Mouse (Mus musculus): ENCODE measurements around the gene Smoc2. TPM values are rescaled to one million over a fixed set of nuclear protein-coding genes. Genes with fewer than 3 reads are reported as not detected.

Gene Smoc2
- polyA plus RNA-seq, 1 experiment from 2014 or later = 52.3 TPM

- Histone ChIP-seq H3K36me3 (ENCODE audit: control insufficient read depth, insufficient read depth, low read length) (no peaks in the 10 kb centered on the region), H3K27ac (replicated peaks in 1 of 2; ENCODE audit: control insufficient read depth in 1 of 2, insufficient read depth in 1 of 2, low read depth in 2 of 2, low read length in 2 of 2) (no peak overlapping the region), H3K4me1 (ENCODE audit: control insufficient read depth in 2 of 2, insufficient read depth in 2 of 2, low read length in 2 of 2) (peaks cover 0 to 2% of the 10 kb centered on the region in 2 experiments; a peak in 2 of 4 replicates), H3K4me3 (ENCODE audit: control insufficient read depth in 1 of 2, insufficient read depth in 1 of 2, low read depth in 1 of 2, low read length in 2 of 2) (no peak overlapping the region), H3K27me3 (ENCODE audit: control insufficient read depth, insufficient read depth, low read length) (peaks cover 20% of the 10 kb centered on the region), H3K9ac (ENCODE audit: low read length) (no peak overlapping the region), H3K9me3 (ENCODE audit: control insufficient read depth, low read length) (no peaks in the 10 kb centered on the region), H3K4me2 (ENCODE audit: low read length) (no peak overlapping the region)
- whole genome bisulfite sequencing = 65% methylated on average over 6 of the region's 6 CpGs
- ATAC-seq (ENCODE audit: insufficient number of reproducible peaks, insufficient read depth, low FRiP score, low read depth) = no peak
Observed at GRCm38 (mm10) chr17:14349086-14349814, 69.9 kb downstream of the Smoc2 start.

DNA sequence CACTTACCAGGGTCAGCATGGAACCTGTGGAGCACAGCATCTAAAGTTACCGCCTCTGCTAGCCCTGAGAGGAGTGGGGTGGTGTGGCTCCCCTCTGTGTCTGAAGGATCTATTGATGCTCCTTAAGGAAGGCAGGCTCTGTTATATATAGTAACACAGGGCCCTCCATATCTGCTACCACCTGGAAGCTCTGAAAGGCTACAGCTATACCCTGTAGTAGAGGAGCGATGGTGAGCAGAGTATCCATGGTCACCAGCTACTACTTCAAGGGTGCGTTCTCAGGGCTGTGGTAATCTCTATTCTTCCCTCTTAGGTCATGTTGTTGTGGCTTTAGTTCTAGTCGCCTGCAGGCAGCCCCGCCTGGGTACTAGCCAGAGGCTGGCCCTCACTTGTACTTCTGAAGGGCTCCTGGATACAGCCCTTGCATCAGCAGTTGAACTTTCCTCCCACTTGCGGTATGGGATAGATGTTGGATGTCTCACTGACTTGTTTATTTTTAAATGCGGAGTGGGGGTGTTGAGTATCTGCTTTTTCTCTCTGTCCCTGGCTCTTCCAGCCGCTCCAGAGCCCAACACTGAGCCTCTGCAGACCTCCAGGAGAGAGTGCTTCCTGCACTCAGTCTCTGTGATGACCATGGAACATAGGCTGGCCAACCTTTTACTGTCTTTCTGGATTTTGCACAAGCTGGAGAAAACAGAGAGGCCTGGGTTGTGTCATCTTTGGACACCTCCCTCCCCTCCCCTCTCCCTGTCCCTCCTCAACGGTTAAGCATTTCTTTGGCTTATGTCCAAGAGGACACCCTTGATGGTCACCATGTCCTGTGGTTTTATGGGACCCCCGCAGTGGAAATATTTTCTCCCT lies 74.1 kb downstream of the Smoc2 start:
- Histone ChIP-seq H3K27me3 (ENCODE audit: control insufficient read depth, insufficient read depth, low read length) (no peaks in the 10 kb centered on the region; the same call in 1 of the 2 replicates), H3K9ac (ENCODE audit: low read length) (no peak overlapping the region), H3K4me1 (ENCODE audit: control insufficient read depth in 2 of 2, insufficient read depth in 2 of 2, low read length in 2 of 2) (peaks cover 0 to 2% of the 10 kb centered on the region in 2 experiments; a peak in 2 of 4 replicates), H3K4me3 (ENCODE audit: control insufficient read depth in 1 of 2, insufficient read depth in 1 of 2, low read depth in 1 of 2, low read length in 2 of 2) (no peak overlapping the region), H3K27ac (replicated peaks in 1 of 2; ENCODE audit: control insufficient read depth in 1 of 2, insufficient read depth in 1 of 2, low read depth in 2 of 2, low read length in 2 of 2) (no peak overlapping the region), H3K36me3 (ENCODE audit: control insufficient read depth, insufficient read depth, low read length) (no peaks in the 10 kb centered on the region), H3K4me2 (ENCODE audit: low read length) (no peak overlapping the region), H3K9me3 (ENCODE audit: control insufficient read depth, low read length) (no peaks in the 10 kb centered on the region)
- no peak for ATAC-seq (ENCODE audit: insufficient number of reproducible peaks, insufficient read depth, low FRiP score, low read depth)
- WGBS = 39% methylated on average over 10 of the region's 10 CpGs

DNA sequence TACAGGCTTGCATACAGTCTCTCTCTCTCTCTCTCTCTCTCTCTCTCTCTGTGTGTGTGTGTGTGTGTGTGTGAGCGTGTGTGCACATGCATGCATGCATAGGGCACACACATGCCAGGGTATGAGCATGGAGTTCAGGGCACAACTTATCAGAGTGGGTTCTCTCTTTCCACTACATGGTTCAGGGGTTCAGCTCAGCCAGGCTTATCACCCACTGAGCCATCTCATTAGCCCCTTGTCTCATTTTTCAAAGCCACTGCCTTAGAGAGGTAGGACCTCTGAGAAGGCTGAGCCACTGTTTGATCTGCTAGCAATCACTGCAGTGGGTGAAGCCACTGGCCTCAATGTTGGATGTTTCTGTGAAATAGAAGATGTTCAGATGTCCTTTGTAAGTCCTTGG lies 82.2 kb downstream of the Smoc2 start:
- H3K4me2 ChIP-seq (ENCODE audit: low read length) = no peak overlapping the region
- WGBS = 88% methylated on average over 1 of the region's 1 CpGs
- no peaks in the 10 kb centered on the region for H3K9me3 ChIP-seq (ENCODE audit: control insufficient read depth, low read length)
- H3K4me1 ChIP-seq (ENCODE audit: control insufficient read depth in 2 of 2, insufficient read depth in 2 of 2, low read length in 2 of 2) = peaks cover 0 to 2% of the 10 kb centered on the region in 2 experiments; a peak in 1 of 4 replicates
- H3K27me3 ChIP-seq (ENCODE audit: control insufficient read depth, insufficient read depth, low read length) = peaks cover 4% of the 10 kb centered on the region; the same call in 1 of the 2 replicates
- no peak overlapping the region for H3K4me3 ChIP-seq (ENCODE audit: control insufficient read depth in 1 of 2, insufficient read depth in 1 of 2, low read depth in 1 of 2, low read length in 2 of 2)
- H3K9ac ChIP-seq (ENCODE audit: low read length) = no peak overlapping the region
- no peak for ATAC-seq (ENCODE audit: insufficient number of reproducible peaks, insufficient read depth, low FRiP score, low read depth)
- H3K27ac ChIP-seq (replicated peaks in 1 of 2; ENCODE audit: control insufficient read depth in 1 of 2, insufficient read depth in 1 of 2, low read depth in 2 of 2, low read length in 2 of 2) = no peak overlapping the region
- H3K36me3 ChIP-seq (ENCODE audit: control insufficient read depth, insufficient read depth, low read length) = no peaks in the 10 kb centered on the region

DNA sequence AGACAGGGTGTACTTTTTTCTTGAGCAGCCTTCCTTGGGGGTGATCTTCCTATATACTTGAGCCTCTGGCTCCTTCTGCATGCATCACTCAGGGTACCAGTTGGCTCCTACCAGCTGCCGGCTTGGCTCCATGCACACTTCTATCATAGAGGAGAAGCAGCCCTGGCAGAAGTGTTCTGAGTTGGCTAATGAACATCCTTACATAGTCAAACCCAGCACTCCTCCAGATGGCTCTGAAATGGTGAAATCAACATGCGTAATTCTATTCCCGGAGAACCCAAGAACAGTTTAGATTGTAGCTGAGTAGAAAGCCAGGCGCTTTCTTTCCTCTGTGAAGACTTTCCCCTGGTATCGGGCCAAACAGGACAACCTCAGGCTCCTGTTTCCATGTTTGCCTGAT lies 91.2 kb downstream of the Smoc2 start:
- WGBS = 86% methylated on average over 5 of the region's 5 CpGs
- Histone ChIP-seq H3K4me2 (ENCODE audit: low read length) (no peak overlapping the region), H3K9ac (ENCODE audit: low read length) (no peak overlapping the region), H3K27ac (replicated peaks in 1 of 2; ENCODE audit: control insufficient read depth in 1 of 2, insufficient read depth in 1 of 2, low read depth in 2 of 2, low read length in 2 of 2) (no peak overlapping the region), H3K4me1 (ENCODE audit: control insufficient read depth in 2 of 2, insufficient read depth in 2 of 2, low read length in 2 of 2) (no peaks in the 10 kb centered on the region), H3K9me3 (ENCODE audit: control insufficient read depth, low read length) (no peaks in the 10 kb centered on the region), H3K27me3 (ENCODE audit: control insufficient read depth, insufficient read depth, low read length) (peaks cover 59% of the 10 kb centered on the region), H3K4me3 (ENCODE audit: control insufficient read depth in 1 of 2, insufficient read depth in 1 of 2, low read depth in 1 of 2, low read length in 2 of 2) (no peak overlapping the region), H3K36me3 (ENCODE audit: control insufficient read depth, insufficient read depth, low read length) (no peaks in the 10 kb centered on the region)
- ATAC-seq (ENCODE audit: insufficient number of reproducible peaks, insufficient read depth, low FRiP score, low read depth) = no peak

DNA sequence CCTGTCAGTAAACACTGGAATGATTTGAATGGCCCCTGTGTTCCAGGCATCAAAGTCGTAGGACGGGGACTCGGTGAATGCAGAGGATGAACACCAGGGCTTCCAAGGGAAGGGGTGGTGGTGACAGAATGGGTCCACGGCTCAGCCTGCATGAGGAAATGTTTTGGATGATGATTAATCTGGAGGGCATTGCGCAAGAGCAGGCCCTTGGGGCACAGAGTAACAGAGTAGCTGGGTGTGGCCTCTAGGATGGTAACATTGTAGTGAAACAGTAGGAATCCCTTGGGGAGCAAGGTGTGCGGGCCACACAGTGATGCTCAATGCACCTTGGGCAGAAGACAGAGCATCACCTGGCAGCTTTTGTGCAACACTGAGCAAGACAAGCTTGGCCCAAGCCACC lies 92.3 kb downstream of the Smoc2 start:
- no peak overlapping the region for H3K4me2 ChIP-seq (ENCODE audit: low read length)
- H3K4me3 ChIP-seq (ENCODE audit: control insufficient read depth in 1 of 2, insufficient read depth in 1 of 2, low read depth in 1 of 2, low read length in 2 of 2) = no peak overlapping the region
- no peaks in the 10 kb centered on the region for H3K36me3 ChIP-seq (ENCODE audit: control insufficient read depth, insufficient read depth, low read length)

DNA sequence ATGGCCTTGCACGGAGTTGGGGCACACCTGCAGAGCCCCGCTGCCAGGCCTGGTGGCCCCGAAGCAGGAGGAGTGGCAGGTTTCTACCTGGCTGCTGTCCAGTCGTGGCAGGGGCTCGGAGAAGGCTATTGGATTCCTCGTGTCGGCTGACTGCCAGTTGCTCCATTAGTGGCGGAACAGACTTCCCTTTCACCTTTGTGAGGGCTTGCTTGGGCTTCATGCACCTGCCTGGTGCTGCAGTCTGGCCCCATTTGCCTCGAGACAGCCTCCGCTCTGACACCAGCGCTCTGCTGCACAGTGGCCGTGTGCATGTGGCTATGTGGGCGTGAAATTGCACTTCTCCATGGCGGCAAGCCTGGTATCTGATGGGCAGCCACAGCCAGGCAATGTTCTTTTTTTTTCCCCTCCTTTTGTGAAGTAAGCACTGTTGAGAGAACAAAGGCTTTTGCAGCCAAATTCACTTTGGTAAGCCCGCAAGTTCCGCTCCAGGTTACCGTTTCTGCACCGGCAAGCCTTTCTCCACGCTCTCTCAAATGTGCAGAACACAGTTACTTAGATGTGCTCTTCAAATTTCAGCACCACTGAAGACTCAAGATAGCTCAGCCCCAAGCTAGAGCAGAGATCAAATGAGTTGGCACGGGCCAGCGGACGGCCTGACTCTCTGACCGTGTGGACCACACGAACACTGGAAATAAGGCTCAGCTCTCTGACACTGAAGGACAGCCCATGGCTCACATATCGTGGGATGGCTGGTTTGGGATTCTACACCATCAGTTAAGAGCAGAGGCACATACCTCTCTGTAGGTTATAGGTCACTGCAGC lies 93.2 kb downstream of the Smoc2 start:
- no peak for ATAC-seq (ENCODE audit: insufficient number of reproducible peaks, insufficient read depth, low FRiP score, low read depth)

More for the DNA sequence above, 92.3 kb downstream of the Smoc2 start:
- Histone ChIP-seq H3K9me3 (ENCODE audit: control insufficient read depth, low read length) (no peaks in the 10 kb centered on the region), H3K9ac (ENCODE audit: low read length) (no peak overlapping the region), H3K4me1 (ENCODE audit: control insufficient read depth in 2 of 2, insufficient read depth in 2 of 2, low read length in 2 of 2) (no peaks in the 10 kb centered on the region), H3K27ac (replicated peaks in 1 of 2; ENCODE audit: control insufficient read depth in 1 of 2, insufficient read depth in 1 of 2, low read depth in 2 of 2, low read length in 2 of 2) (no peak overlapping the region), H3K27me3 (ENCODE audit: control insufficient read depth, insufficient read depth, low read length) (peaks cover 65% of the 10 kb centered on the region)
- WGBS = 67% methylated on average over 6 of the region's 6 CpGs
- ATAC-seq (ENCODE audit: insufficient number of reproducible peaks, insufficient read depth, low FRiP score, low read depth) = no peak

GRCm38 (mm10) chr17:14378692-14379446 lies 99.6 kb downstream of the Smoc2 start:
- 78% methylated on average over 17 of the region's 17 CpGs for WGBS
- no peaks in the 10 kb centered on the region for H3K36me3 ChIP-seq (ENCODE audit: control insufficient read depth, insufficient read depth, low read length)
- peaks cover 4 to 5% of the 10 kb centered on the region in 2 experiments for H3K4me1 ChIP-seq (ENCODE audit: control insufficient read depth in 2 of 2, insufficient read depth in 2 of 2, low read length in 2 of 2)
- no peak overlapping the region for H3K4me3 ChIP-seq (ENCODE audit: control insufficient read depth in 1 of 2, insufficient read depth in 1 of 2, low read depth in 1 of 2, low read length in 2 of 2)
- no peak for ATAC-seq (ENCODE audit: insufficient number of reproducible peaks, insufficient read depth, low FRiP score, low read depth)
- peaks cover 74% of the 10 kb centered on the region for H3K27me3 ChIP-seq (ENCODE audit: control insufficient read depth, insufficient read depth, low read length)
- H3K9ac ChIP-seq (ENCODE audit: low read length) = no peak overlapping the region
- H3K9me3 ChIP-seq (ENCODE audit: control insufficient read depth, low read length) = no peaks in the 10 kb centered on the region
- H3K4me2 ChIP-seq (ENCODE audit: low read length) = no peak overlapping the region
- H3K27ac ChIP-seq (replicated peaks in 1 of 2; ENCODE audit: control insufficient read depth in 1 of 2, insufficient read depth in 1 of 2, low read depth in 2 of 2, low read length in 2 of 2) = no peak overlapping the region

More for the DNA sequence above, 93.2 kb downstream of the Smoc2 start:
- H3K27ac ChIP-seq (replicated peaks in 1 of 2; ENCODE audit: control insufficient read depth in 1 of 2, insufficient read depth in 1 of 2, low read depth in 2 of 2, low read length in 2 of 2) = no peak overlapping the region
- H3K4me2 ChIP-seq (ENCODE audit: low read length) = no peak overlapping the region
- H3K9me3 ChIP-seq (ENCODE audit: control insufficient read depth, low read length) = no peaks in the 10 kb centered on the region
- WGBS = 75% methylated on average over 25 of the region's 25 CpGs
- no peaks in the 10 kb centered on the region for H3K4me1 ChIP-seq (ENCODE audit: control insufficient read depth in 2 of 2, insufficient read depth in 2 of 2, low read length in 2 of 2)
- no peak overlapping the region for H3K9ac ChIP-seq (ENCODE audit: low read length)
- H3K36me3 ChIP-seq (ENCODE audit: control insufficient read depth, insufficient read depth, low read length) = no peaks in the 10 kb centered on the region
- peaks cover 68% of the 10 kb centered on the region for H3K27me3 ChIP-seq (ENCODE audit: control insufficient read depth, insufficient read depth, low read length)
- H3K4me3 ChIP-seq (ENCODE audit: control insufficient read depth in 1 of 2, insufficient read depth in 1 of 2, low read depth in 1 of 2, low read length in 2 of 2) = no peak overlapping the region

All from heart, embryonic 14.5 days (tissue).